Mouse (Mus musculus) neural tube, embryonic 14.5 days (tissue): ENCODE data around the gene Magi2. TPM values are rescaled to one million over a fixed set of nuclear protein-coding genes. Genes with fewer than 3 reads are reported as not detected.

Experiments
- ATAC-seq: fragments of 200-750 bp; cut with Nextera tagmentation; 2 replicates; pipeline ENCODE4 v1.8.0; 2017; ENCODE audit warnings: low read depth, mild to moderate bottlenecking, moderate TSS enrichment, moderate library complexity
- H3K27ac ChIP-seq: fragments of 300-500 bp; sonication (generic); 2 replicates; pipeline ENCODE4 v1.5.1; 2014; ENCODE audit warnings: low read depth, mild to moderate bottlenecking, control low read depth, low read length, moderate library complexity, mixed read lengths
- H3K27me3 ChIP-seq: fragments of 300-500 bp; sonication (generic); 2 replicates; pipeline ENCODE4 v1.6.1; 2014; ENCODE audit warnings: low read length; ENCODE audit not compliant: control insufficient read depth, insufficient read depth
- H3K36me3 ChIP-seq: fragments of 300-500 bp; sonication (generic); 2 replicates; pipeline ENCODE4 v1.6.1; 2014; ENCODE audit warnings: low read length, mixed read lengths; ENCODE audit not compliant: control insufficient read depth, insufficient read depth
- H3K4me1 ChIP-seq: fragments of 300-500 bp; sonication (generic); 2 replicates; pipeline ENCODE4 v1.6.1; 2014; ENCODE audit warnings: low read length; ENCODE audit not compliant: control insufficient read depth, insufficient read depth
- H3K4me2 ChIP-seq: fragments of 300-500 bp; sonication (generic); 2 replicates; pipeline ENCODE4 v1.6.1; 2014; ENCODE audit warnings: mild to moderate bottlenecking, low read depth, low read length, control low read depth
- H3K4me3 ChIP-seq: fragments of 300-500 bp; sonication (generic); 2 replicates; pipeline ENCODE4 v1.5.1; 2014; ENCODE audit warnings: low read depth, low read length, control low read depth, mixed read lengths
- H3K9ac ChIP-seq: fragments of 300-500 bp; sonication (generic); replicated peaks from 2 replicates; pipeline ENCODE4 v1.6.1; 2014; ENCODE audit warnings: low read depth, mild to moderate bottlenecking, control low read depth, low read length, mixed read lengths
- H3K9me3 ChIP-seq: fragments of 300-500 bp; sonication (generic); 2 replicates; pipeline ENCODE4 v1.6.1; 2016; ENCODE audit warnings: low read length; ENCODE audit not compliant: control insufficient read depth
- WGBS: fragments of 180-500 bp; shearing (Covaris S2); extraction: QIAGEN DNeasy Blood & Tissue Kit; methylation state at CpG from one replicate; pipeline ENCODE4 v1.1.7; 2014; 5-methylcytosine and 5-hydroxymethylcytosine counted together
- polyA plus RNA-seq: library from polyadenylated mRNA; unstranded; fragments of >200 nt; fragmentation: Nextera tagmentation; extraction: Ambion mirVana; gene quantifications from 2 replicates; pipeline ENCODE4 v1.2.1, GENCODE M21; 2014

Magi2 gene
- polyA plus RNA-seq, 1 experiment from 2014 or later, result 50.2 TPM

- no peak overlapping the region for H3K27ac ChIP-seq
- no peaks in the 10 kb centered on the region for H3K9me3 ChIP-seq
- no peak overlapping the region for H3K4me2 ChIP-seq
- no peaks in the 10 kb centered on the region for H3K27me3 ChIP-seq
- 86% methylated on average over 3 of the region's 3 CpGs for WGBS
- no peak overlapping the region for H3K9ac ChIP-seq
- no peaks in the 10 kb centered on the region for H3K4me1 ChIP-seq
- H3K36me3 ChIP-seq, result no peaks in the 10 kb centered on the region
- ATAC-seq, result no peak
- H3K4me3 ChIP-seq, result no peak overlapping the region
Measured at GRCm38 (mm10) chr5:20117156-20117555, 890.3 kb downstream of the Magi2 start.

GRCm38 (mm10) chr5:20140235-20140634 lies 913.4 kb downstream of the Magi2 start:
- no peak overlapping the region for H3K4me3 ChIP-seq
- no peaks in the 10 kb centered on the region for H3K36me3 ChIP-seq
- 38% methylated on average over 2 of the region's 2 CpGs for WGBS
- no peak overlapping the region for H3K27ac ChIP-seq
- H3K9me3 ChIP-seq, result no peaks in the 10 kb centered on the region
- peaks cover 13% of the 10 kb centered on the region for H3K4me1 ChIP-seq
- H3K4me2 ChIP-seq, result no peak overlapping the region
- H3K27me3 ChIP-seq, result no peaks in the 10 kb centered on the region
- no peak overlapping the region for H3K9ac ChIP-seq
- ATAC-seq, result no peak

- no peak overlapping the region for H3K27ac ChIP-seq
- ATAC-seq, result peak; percentile 57; the same call in 1 of the 2 replicates
- no peak overlapping the region for H3K4me3 ChIP-seq
- no peak overlapping the region for H3K4me2 ChIP-seq
- no peaks in the 10 kb centered on the region for H3K27me3 ChIP-seq
- no peaks in the 10 kb centered on the region for H3K9me3 ChIP-seq
- 33% methylated on average over 10 of the region's 10 CpGs for WGBS
- no peaks in the 10 kb centered on the region for H3K36me3 ChIP-seq
- H3K4me1 ChIP-seq, result peaks cover 13% of the 10 kb centered on the region
- H3K9ac ChIP-seq, result no peak overlapping the region
Measured at GRCm38 (mm10) chr5:20140662-20141444, 914.0 kb downstream of the Magi2 start.

- 41% methylated on average over 3 of the region's 3 CpGs for WGBS
- H3K27ac ChIP-seq, result no peak overlapping the region
- H3K9ac ChIP-seq, result no peak overlapping the region
- no peaks in the 10 kb centered on the region for H3K36me3 ChIP-seq
- no peaks in the 10 kb centered on the region for H3K27me3 ChIP-seq
- H3K4me2 ChIP-seq, result no peak overlapping the region
- no peaks in the 10 kb centered on the region for H3K9me3 ChIP-seq
- H3K4me3 ChIP-seq, result no peak overlapping the region
- H3K4me1 ChIP-seq, result no peaks in the 10 kb centered on the region
- no peak for ATAC-seq
Measured at GRCm38 (mm10) chr5:20153359-20154125, 926.7 kb downstream of the Magi2 start.

- ATAC-seq, result peak; percentile 97
- Histone ChIP-seq H3K4me3 (no peak overlapping the region), H3K4me1 (no peaks in the 10 kb centered on the region), H3K4me2 (no peak overlapping the region), H3K27ac (no peak overlapping the region), H3K9me3 (no peaks in the 10 kb centered on the region), H3K27me3 (no peaks in the 10 kb centered on the region), H3K9ac (no peak overlapping the region; the same call in 1 of the 2 replicates), H3K36me3 (no peaks in the 10 kb centered on the region)
- WGBS, result 9% methylated on average over 5 of the region's 5 CpGs
Measured at GRCm38 (mm10) chr5:20196765-20197164, 969.9 kb downstream of the Magi2 start.

GRCm38 (mm10) chr5:20197395-20197794 lies 970.6 kb downstream of the Magi2 start:
- H3K36me3 ChIP-seq, result no peaks in the 10 kb centered on the region
- H3K4me3 ChIP-seq, result no peak overlapping the region
- ATAC-seq, result peak; percentile 62; the same call in 1 of the 2 replicates
- no peaks in the 10 kb centered on the region for H3K4me1 ChIP-seq
- WGBS, result 50% methylated on average over 9 of the region's 9 CpGs
- peak overlapping the region; percentile 4 for H3K27ac ChIP-seq
- no peak overlapping the region for H3K4me2 ChIP-seq
- H3K27me3 ChIP-seq, result no peaks in the 10 kb centered on the region
- H3K9me3 ChIP-seq, result no peaks in the 10 kb centered on the region
- no peak overlapping the region for H3K9ac ChIP-seq

- no peak overlapping the region for H3K27ac ChIP-seq
- no peaks in the 10 kb centered on the region for H3K4me1 ChIP-seq
- WGBS, result 69% methylated on average over 1 of the region's 1 CpGs
- no peak overlapping the region for H3K4me3 ChIP-seq
- H3K9ac ChIP-seq, result no peak overlapping the region
- no peaks in the 10 kb centered on the region for H3K9me3 ChIP-seq
- ATAC-seq, result no peak
- no peaks in the 10 kb centered on the region for H3K27me3 ChIP-seq
- H3K4me2 ChIP-seq, result no peak overlapping the region
- no peaks in the 10 kb centered on the region for H3K36me3 ChIP-seq
Measured at GRCm38 (mm10) chr5:20201348-20201747, 974.5 kb downstream of the Magi2 start.

GRCm38 (mm10) chr5:20208110-20208509 lies 981.3 kb downstream of the Magi2 start:
- H3K9ac ChIP-seq, result no peak overlapping the region
- 93% methylated on average over 2 of the region's 2 CpGs for WGBS
- no peaks in the 10 kb centered on the region for H3K9me3 ChIP-seq
- H3K4me2 ChIP-seq, result no peak overlapping the region
- no peak for ATAC-seq
- no peaks in the 10 kb centered on the region for H3K4me1 ChIP-seq
- H3K4me3 ChIP-seq, result no peak overlapping the region
- H3K27ac ChIP-seq, result no peak overlapping the region
- no peaks in the 10 kb centered on the region for H3K27me3 ChIP-seq
- no peaks in the 10 kb centered on the region for H3K36me3 ChIP-seq

- Histone ChIP-seq H3K4me2 (no peak overlapping the region), H3K4me1 (no peaks in the 10 kb centered on the region), H3K9me3 (no peaks in the 10 kb centered on the region), H3K9ac (no peak overlapping the region), H3K27me3 (no peaks in the 10 kb centered on the region), H3K27ac (no peak overlapping the region), H3K36me3 (no peaks in the 10 kb centered on the region), H3K4me3 (no peak overlapping the region)
- ATAC-seq, result no peak
- 73% methylated on average over 2 of the region's 2 CpGs for WGBS
Measured at GRCm38 (mm10) chr5:20213299-20213698, 986.5 kb downstream of the Magi2 start.
